Mouse (Mus musculus): ENCODE measurements around the gene Mybpc1.
A peak's percentile ranks its signal among the peaks of the same experiment; 100 is the strongest.

Gene Mybpc1

GRCm38 (mm10) chr10:88604943-88605342, at the start of gene Mybpc1:
TSS of gene Mybpc1 (minus strand) at chr10:88605152.
- peak; percentile 12 to 14 for DNase-seq

- peak; percentile 11 for DNase-seq
These were observed 40.5 kb upstream of the Mybpc1 start for GRCm38 (mm10) chr10:88645448-88645847.

- DNase-seq: no peak
These were observed 26.5 kb upstream of the Mybpc1 start for GRCm38 (mm10) chr10:88631330-88631953.

GRCm38 (mm10) chr10:88630663-88631329, 25.8 kb upstream of the Mybpc1 start:
- DNase-seq: no peak

- no peak for DNase-seq
These were observed 22.1 kb upstream of the Mybpc1 start for GRCm38 (mm10) chr10:88627052-88627451.

GRCm38 (mm10) chr10:88626176-88626575, 21.2 kb upstream of the Mybpc1 start:
- DNase-seq: no peak

GRCm38 (mm10) chr10:88624300-88624699, 19.3 kb upstream of the Mybpc1 start:
- DNase-seq: no peak

- DNase-seq: no peak
These were observed 17.7 kb upstream of the Mybpc1 start for GRCm38 (mm10) chr10:88622624-88623023.

GRCm38 (mm10) chr10:88620809-88621208, 15.9 kb upstream of the Mybpc1 start:
- DNase-seq: no peak

- DNase-seq: no peak
These were observed 8.1 kb upstream of the Mybpc1 start for GRCm38 (mm10) chr10:88613051-88613450.

- no peak for DNase-seq
These were observed 1.7 kb upstream of the Mybpc1 start for GRCm38 (mm10) chr10:88606686-88607085.

- DNase-seq: no peak
These were observed 1.1 kb upstream of the Mybpc1 start for GRCm38 (mm10) chr10:88606065-88606464.

- no peak for DNase-seq
These were observed 1.2 kb downstream of the Mybpc1 start for GRCm38 (mm10) chr10:88603773-88604172.

- DNase-seq: no peak
These were observed 1.7 kb downstream of the Mybpc1 start for GRCm38 (mm10) chr10:88603256-88603655.

- DNase-seq: no peak
These were observed 4.4 kb downstream of the Mybpc1 start for GRCm38 (mm10) chr10:88600591-88600990.

GRCm38 (mm10) chr10:88592316-88592715, 12.6 kb downstream of the Mybpc1 start:
- no peak for DNase-seq

GRCm38 (mm10) chr10:88591042-88591441, 13.9 kb downstream of the Mybpc1 start:
- DNase-seq: no peak

- no peak for DNase-seq
These were observed 20.5 kb downstream of the Mybpc1 start for GRCm38 (mm10) chr10:88584469-88584868.

GRCm38 (mm10) chr10:88580786-88581185, 24.2 kb downstream of the Mybpc1 start:
- DNase-seq: no peak

GRCm38 (mm10) chr10:88578651-88579050, 26.3 kb downstream of the Mybpc1 start:
- DNase-seq: no peak

- peak; percentile 9 to 26 for DNase-seq
These were observed 30.8 kb downstream of the Mybpc1 start for GRCm38 (mm10) chr10:88574115-88574635.

- DNase-seq: no peak
These were observed 32.8 kb downstream of the Mybpc1 start for GRCm38 (mm10) chr10:88572123-88572522.

- DNase-seq: no peak
These were observed 47.9 kb downstream of the Mybpc1 start for GRCm38 (mm10) chr10:88557046-88557445.

GRCm38 (mm10) chr10:88552738-88553137, 52.2 kb downstream of the Mybpc1 start:
- DNase-seq: no peak

Measured in kidney, postnatal 4 days (tissue).